Mouse (Mus musculus) frontal cortex, adult (tissue): ENCODE data around the gene Yars.

Source experiments
- ATAC-seq: cut with Nextera tagmentation; 2 replicates; pipeline ENCODE4 v1.9.2; 2017; ENCODE audit warnings: mild to moderate bottlenecking, moderate library complexity, mixed read lengths; ENCODE audit not compliant: low TSS enrichment

The Yars gene

DNA sequence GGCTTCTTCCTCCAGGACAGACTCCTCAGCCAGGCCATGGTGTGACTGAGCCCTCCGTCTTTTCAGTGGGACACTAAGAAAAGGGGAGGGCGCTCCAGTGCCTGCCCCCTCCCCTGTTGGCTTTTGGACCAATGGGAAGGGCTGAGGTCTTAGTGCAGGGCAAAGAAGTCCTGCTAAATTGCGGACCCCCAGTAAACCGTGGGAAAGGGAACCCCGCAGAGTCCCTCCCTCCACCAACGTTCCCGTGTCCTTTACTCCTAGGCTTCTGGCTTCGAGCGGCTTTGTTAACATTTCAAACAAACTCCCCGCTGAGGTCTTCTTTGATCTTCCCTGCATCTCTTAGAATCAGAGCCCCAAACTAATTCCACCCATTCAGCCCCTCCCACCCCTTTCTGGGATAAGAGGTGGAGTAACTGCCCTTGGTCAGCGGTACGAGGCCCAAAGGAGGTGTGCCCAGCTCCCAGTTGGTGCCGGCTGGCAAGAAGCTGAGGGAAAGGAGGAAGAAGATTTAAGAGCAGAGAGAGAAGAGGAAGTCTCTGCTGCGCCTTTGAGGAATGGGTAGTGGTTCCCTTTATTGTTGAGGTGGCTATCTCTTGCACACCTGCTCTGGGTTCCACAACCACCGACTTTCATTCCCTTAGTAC is 62.0 kb downstream of the Yars start:
- no peak for ATAC-seq

DNA sequence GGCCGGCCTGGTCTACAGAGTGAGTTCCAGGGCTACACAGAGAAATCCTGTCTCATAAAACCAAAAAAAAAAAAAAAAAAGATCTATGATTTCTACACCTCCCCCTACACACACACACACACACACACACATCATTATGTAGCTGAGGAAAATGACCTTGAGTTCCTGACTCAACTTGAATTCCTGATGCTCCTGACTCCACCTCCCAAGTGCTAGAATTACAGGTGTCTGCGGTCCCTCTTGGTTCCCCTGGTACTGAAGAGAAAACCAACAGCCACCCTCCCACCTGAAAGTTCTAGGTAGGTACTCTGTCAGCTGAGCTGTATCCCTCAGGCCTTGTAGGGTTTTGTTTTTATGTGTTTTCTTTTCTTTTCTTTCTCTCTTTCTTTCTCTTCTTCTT is 62.9 kb downstream of the Yars start:
- no peak for ATAC-seq

DNA sequence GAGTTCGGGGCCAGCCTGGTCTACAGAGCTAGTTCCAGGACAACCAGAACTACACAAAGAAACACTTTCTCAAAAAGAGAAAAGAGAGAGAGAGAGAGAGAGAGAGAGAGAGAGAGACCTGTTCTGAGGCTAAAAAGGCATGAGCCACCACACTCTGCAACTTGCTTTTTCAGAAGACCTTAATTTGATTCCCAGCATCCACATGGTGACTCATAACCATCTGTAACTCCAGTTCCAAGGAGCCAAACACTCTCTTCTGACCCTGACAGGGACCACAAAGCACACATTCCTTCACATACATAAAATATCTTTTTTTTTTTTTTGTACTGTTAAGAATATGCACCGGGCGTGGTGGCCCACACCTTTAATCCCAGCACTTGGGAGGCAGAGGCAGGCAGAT is 65.0 kb downstream of the Yars start:
- ATAC-seq: no peak

DNA sequence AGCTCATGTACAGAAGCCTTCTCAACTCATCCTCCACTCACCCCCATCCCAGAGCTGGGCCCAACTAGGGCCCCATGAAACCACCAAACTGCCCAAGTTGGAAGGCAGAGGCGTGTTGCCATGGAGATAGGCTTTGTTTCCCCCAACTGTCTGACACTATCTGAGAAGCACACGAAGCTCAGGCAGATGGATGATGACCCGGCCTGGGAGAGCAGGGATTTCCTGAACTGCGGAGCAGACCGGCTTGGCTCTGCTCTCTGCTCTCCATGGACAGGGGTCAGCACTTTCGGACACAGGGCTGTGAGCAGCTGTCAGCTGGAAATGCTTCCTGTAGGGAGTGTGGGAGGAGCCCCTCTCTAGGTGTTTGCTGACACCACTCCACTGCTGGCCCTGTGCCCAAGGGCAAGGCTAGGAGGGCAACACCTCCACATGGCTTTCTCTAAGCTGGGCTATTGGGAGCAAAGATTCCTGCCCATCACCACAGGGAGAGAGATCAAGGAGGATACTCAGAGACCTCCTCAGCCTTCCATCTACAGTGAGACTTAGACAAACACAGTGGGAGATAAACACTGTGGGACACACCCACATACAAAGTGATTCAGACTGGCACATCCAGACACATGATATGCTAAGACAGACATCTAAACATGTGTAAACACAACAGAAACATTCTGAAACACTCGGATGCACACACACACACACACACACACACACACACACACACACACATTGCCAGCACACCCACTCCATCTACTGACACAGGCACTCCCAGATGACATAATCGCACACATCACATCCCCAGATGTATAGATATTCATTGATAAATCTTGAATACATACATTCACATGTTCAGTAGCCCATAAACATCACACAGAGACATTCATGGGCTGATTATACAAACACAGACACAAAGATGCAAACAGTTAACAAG is 67.2 kb downstream of the Yars start:
- no peak; the same call in 1 of the 2 replicates for ATAC-seq

DNA sequence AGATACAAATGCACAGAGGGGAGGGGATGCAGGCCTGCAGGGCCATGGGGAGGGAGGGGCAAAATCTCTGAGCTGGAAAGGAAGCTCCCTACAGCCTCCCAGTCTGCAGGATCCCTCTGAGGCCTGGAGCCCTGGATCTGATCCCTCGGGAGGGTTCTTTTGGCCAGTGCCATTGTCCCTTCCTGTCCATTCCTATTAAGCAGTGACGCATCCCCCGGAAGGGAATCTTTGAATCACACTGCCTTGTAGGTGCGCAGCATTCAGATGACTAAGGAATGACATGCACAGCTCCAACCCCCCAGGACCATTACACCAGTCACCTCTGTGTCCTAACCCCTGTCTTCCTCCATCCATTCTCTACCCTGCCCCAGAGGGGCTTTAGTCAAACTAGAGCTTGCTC is 69.5 kb downstream of the Yars start:
- no peak for ATAC-seq

DNA sequence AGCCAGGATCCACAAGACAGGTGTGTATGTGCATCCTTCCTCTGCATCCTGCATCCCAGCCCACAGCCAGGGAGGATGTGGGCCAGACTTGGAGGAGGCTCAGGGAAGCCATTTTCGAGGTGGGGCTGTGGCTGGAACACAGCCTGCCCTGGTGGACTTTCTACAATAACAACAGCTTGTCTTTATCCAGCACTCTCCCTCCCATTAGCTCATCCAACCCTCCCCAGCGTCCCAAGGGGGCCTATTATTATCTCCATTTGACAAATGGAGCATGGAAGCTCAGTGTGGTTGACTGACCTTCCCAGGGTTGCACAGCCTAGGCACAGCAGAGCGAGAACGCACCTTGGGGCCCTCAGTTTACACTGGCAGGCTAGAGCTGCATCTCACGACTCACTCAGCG is 71.1 kb downstream of the Yars start:
- no peak for ATAC-seq

DNA sequence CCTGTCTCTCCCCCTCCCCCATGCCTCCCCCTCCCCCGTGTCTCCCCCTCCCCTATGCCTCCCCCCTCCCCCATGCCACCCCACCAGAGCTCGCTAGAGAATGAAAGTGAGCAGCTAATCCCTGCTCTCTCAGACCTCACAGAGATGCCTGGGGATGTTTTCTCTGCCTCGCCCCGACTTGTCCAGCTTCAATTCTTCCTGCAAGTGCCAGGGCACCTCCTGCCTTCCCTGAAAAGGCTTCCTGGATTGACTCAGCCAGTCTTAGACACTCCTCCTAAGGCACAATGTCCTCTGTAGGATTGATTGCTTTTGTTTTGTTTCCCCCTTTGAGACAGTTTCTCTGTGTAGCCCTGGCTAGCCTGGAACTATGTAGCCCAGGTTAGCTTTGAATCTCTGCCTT is 71.6 kb downstream of the Yars start, which contains the start of gene C77080:
TSS of gene C77080 (minus strand) at position 209 of the 400 bp plus-strand sequence.
- ATAC-seq: no peak

DNA sequence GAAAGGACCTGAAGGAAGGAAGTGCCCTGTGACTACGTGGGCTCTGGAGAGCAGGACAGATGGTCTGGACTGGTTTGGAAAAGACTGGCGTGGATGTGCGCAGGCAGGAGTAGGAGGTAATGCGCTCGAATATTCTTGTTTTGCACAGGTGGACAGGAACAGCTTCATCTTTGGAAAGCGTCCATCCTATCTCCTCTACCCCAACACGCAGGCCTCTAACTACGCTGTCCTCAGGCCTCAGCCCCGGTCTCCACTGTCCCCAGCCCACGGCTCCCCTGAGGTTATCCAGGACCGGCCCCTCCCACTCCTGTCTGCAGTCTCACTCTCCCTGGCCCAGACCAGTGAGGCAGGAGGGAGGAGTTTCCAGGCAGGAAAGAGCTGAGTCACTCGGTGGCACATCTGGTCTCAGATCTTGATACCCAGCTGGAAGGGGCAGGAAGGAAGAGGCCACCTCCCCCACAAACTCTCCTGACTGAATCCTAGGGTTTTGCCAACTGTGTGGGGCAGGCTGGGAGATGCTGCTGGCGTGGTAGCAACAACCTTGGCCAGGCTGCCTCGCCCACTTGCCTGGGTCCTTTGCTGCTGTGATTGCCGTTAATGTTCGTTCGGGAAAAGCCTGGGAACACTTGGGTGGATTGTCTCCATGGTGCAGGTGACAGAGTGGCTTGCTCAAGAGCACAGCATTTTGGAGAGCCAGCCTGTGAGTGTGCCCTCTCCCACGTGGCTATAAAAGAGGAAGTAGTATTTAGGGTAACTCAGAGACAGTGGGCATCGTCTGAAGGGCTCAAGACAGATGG is 73.9 kb downstream of the Yars start:
- peak; percentile 66 for ATAC-seq

DNA sequence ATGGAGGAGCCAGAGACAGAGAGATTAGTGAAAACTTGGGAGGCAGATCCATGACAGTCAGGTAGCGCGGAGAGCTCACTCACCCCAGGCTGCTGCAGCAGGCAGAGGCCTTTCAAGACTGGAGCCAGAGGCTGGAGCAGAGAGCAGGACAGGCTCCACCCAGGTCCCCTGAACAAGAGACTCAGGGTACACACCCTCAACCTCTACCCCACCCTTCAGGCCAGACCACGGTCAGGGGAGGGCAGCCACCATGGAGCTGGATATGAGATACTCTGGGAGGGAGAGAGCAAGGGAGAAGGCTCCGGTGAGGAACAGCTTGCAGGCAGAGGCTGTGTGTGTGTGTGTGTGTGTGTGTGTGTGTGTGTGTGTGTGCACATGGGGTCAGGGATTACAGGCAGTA is 76.6 kb downstream of the Yars start:
- no peak for ATAC-seq

DNA sequence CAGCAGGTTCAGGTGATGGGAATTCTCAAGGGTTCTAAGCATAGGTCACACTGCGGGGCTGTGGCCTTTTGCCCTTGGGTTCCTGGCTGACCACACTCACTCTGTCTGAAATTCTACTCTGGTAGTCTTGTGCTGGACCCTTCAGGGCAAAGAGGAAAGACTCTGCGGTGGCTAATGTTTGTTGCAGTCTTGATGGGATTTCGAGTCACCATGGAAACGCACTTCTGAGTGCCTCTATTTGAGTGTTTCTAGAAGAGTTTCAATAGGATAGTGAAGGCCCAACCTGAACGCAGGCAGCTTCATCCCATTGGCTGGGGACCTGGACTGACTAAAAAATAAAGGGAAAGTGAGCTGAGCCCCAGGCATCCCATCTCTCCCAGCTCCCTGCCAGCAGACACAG is 77.3 kb downstream of the Yars start:
- no peak for ATAC-seq

DNA sequence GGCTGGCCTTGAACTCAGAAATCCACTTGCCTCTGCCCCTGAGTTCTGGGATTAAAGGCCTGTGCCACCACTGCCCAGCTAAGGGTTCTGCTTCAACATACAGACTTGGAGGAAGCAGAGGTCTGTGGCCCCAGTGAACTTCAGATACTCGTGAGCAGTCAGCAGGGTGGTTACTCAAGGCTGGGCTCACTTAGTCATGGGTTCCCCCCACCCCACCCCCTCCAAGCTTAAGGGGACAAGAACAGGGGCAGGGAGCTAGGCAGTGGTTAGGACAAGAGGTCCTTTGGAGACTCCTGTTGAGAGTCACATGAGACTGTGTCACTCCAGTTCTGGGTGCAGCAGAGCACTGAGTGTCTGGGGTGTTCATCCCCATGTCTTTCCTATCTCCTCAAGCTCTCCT is 79.1 kb downstream of the Yars start:
- ATAC-seq: no peak
